Mouse (Mus musculus): ENCODE data around the gene Dapp1.

DNA sequence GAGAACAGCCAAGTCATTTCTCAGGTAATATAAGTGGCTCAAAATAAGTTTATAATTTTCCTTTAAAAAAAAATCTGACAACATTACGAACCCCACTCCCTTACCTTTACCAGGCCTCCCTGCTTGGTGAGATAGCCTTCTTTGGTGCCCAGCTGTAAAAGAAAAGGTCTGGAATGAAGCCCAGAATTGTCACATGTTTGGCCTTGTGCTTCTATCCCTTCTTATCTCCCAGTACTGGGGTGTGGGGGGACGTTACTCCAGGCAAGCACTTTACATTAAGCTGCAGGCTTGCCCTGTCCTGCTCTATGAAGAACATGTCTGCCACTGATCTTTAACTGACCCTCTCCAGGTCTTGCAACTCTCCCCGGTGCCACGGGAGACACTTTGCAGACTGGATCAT, 40.6 kb downstream of the Dapp1 start:
- TF ChIP-seq EP300 (IDR thresholded peaks at IDR 0.05; ENCODE audit: low read depth) = peak; percentile 61; the same call in 1 of the 2 replicates
- no peak for TF ChIP-seq CTCF (IDR thresholded peaks at IDR 0.05; ENCODE audit: low read depth)

Data from liver, embryonic 14.5 days (tissue).